Mouse (Mus musculus) CD4-positive, CD25-positive, alpha-beta regulatory T cell, adult 9 weeks (primary cell): ENCODE measurements around the gene Klra17. TPM values are rescaled to one million over a fixed set of nuclear protein-coding genes. Genes with fewer than 3 reads are reported as not detected.

ENCODE experiments used
- polyA plus RNA-seq: library from polyadenylated mRNA; unstranded; fragments of 100-300 nt; shearing (Covaris generic); gene quantifications from one replicate; pipeline ENCODE4 v1.2.1, GENCODE M21; 2017

Klra17 gene
- polyA plus RNA-seq, result not detected

DNA sequence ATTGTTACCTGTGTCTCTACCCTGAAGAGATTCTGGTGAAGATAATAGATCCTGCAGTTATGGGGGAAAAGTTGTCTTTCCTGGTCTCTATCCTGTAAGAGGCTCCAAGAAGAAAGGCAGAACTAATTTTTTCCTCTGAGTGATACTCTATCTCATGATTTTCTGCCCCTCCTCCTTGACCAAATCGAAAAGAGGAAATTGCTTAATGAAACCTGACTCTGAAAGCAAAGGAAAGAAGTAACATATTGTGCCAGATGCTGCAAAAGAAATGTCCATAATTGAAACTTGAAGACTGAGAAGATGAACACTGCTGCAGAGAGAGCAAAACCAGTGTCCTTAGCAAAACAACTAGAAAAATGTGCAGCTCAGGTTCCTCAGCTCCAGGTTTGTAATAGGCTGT lies at the start of gene Klra17:
Klra17 (minus strand) TSS at position 124 of the 400 bp plus-strand sequence.

DNA sequence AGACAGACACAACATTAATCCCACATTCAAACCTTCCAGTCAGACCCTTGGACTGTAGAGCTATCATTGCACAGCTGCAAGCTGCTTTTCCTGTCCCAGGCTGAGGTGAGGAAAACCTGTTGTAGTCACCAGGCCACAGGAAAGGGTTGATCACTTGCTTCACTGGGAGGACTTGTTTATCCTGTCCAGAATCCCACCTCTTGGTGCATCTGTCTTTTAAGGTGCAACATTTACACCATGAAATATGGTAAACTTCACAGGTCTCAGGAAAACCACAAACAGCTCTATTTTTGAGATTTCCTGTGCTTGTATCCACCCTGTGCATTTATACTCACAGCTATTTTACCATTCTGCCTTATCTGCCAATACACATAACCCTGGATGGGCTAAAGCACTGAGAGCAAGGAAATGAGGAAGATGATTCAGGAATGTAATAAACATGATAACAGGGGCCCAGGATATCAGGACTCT lies 41.0 kb upstream of the Klra17 start, which contains the start of gene Klra5:
Klra5 (minus strand) TSS at position 175 of the 471 bp plus-strand sequence.

DNA sequence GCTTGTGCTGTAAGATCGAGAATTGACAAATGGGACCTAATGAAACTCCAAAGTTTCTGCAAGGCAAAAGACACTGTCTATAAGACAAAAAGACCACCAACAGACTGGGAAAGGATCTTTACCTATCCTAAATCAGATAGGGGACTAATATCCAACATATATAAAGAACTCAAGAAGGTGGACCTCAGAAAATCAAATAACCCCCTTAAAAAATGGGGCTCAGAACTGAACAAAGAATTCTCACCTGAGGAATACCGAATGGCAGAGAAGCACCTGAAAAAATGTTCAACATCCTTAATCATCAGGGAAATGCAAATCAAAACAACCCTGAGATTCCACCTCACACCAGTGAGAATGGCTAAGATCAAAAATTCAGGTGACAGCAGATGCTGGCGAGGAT lies 14.1 kb downstream of the Klra17 start, which contains the start of gene Gm17631:
Gm17631 (plus strand) TSS at position 301 of the 400 bp plus-strand sequence.

DNA sequence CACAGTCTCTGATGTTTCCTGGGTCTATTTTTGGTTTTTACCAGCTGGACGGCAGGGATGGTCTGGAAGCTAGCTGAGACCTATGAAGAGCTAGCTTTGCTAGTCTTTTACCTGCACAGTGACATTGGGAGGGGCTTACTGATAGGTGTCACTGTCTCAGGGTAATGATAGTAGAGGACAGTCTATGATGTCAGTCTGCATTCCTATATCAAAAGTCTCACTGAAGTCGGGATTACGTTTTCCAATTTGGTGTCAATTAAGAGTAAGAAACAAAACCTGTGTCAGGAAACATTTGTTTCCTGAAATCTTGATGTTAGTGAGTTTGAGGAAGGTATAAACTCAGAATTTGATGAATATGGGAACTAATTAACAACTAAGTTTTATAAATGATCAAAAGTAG lies 92.3 kb downstream of the Klra17 start, which contains the start of gene Gm156:
Gm156 (minus strand) TSS at position 101 of the 400 bp plus-strand sequence.

Other genes starting within 250 kb of the Klra17 start
- gene Klrc3, start 233.3 kb downstream of the Klra17 start, polyA plus RNA-seq, result not detected
- gene Klrc2, start 216.0 kb downstream of the Klra17 start, polyA plus RNA-seq, result 0.42 TPM
- gene Klrc1, start 197.7 kb downstream of the Klra17 start, polyA plus RNA-seq, result 1.7 TPM
- gene Klri1, start 159.5 kb downstream of the Klra17 start, polyA plus RNA-seq, result not detected
- 0.07 TPM for gene Klri2, start 136.2 kb downstream of the Klra17 start, polyA plus RNA-seq
- not detected for gene Gm156, start 92.4 kb downstream of the Klra17 start, polyA plus RNA-seq
- not detected for gene Gm17631, start 14.0 kb downstream of the Klra17 start, polyA plus RNA-seq
- gene Klra5, start 41.0 kb upstream of the Klra17 start, polyA plus RNA-seq, result not detected
- not detected for gene Klra6, start 150.3 kb upstream of the Klra17 start, polyA plus RNA-seq
- not detected for gene Klra4, start 190.6 kb upstream of the Klra17 start, polyA plus RNA-seq